Mouse (Mus musculus) T-helper 2 cell (primary cell): ENCODE measurements around the gene Polr2g.

Experiments
- in situ Hi-C: fragments of 300-600 bp; cut with MboI, MseI; formaldehyde crosslinking; loops from one replicate; pipeline ENCODE4 v1.15.1; 2025; ENCODE audit warnings: high pct_unique_total_duplicates

Gene Polr2g

GRCm38 (mm10) chr19:8758899-8759298 is 39.5 kb downstream of the Polr2g start:
- in situ Hi-C loops, result no loop called here

- in situ Hi-C loops, result no loop called here
These were observed 40.8 kb downstream of the Polr2g start for GRCm38 (mm10) chr19:8757471-8757998.

- in situ Hi-C loops, result no loop called here
These were observed 41.6 kb downstream of the Polr2g start, which contains the start of gene Nxf1 for GRCm38 (mm10) chr19:8756635-8757387. Gene Nxf1, plus strand, starts transcription at chr19:8757073.

- in situ Hi-C loops, result no loop called here
These were observed 42.7 kb downstream of the Polr2g start for GRCm38 (mm10) chr19:8755652-8756051.

- in situ Hi-C loops, result loop anchor here (10.0 kb wide), 1 partner anchor 1753 kb away; the partner anchor contains the start of genes Dnajc4, Nudt22 and Trpt1
These were observed 51.0 kb downstream of the Polr2g start for GRCm38 (mm10) chr19:8747368-8747767.

GRCm38 (mm10) chr19:8745382-8745781 is 53.0 kb downstream of the Polr2g start:
- in situ Hi-C loops, result loop anchor here (10.0 kb wide), 1 partner anchor 1751 kb away; the partner anchor contains the start of genes Dnajc4, Nudt22 and Trpt1
